Mouse (Mus musculus): Measurements from ENCODE around the gene Tmem131.

- TF ChIP-seq CTCF (IDR thresholded peaks at IDR 0.05; ENCODE audit: insufficient read depth, low read length): no peak
- peak; percentile 84; the same call in 1 of the 2 replicates for TF ChIP-seq POLR2A (IDR thresholded peaks at IDR 0.05; ENCODE audit: borderline replicate concordance, extremely low read depth, low read depth, low read length)
These were observed 3.7 kb downstream of the Tmem131 start for GRCm38 (mm10) chr1:36939506-36940380.
